Mouse (Mus musculus): ENCODE data around the gene Tm2d3.

- TF ChIP-seq FLI1 (IDR thresholded peaks at IDR 0.05; ENCODE audit: low read length) (no peak), GATA1 (IDR thresholded peaks at IDR 0.05; ENCODE audit: borderline replicate concordance, low read length) (no peak)
Observed at GRCm38 (mm10) chr7:65642371-65643304, 48.3 kb upstream of the Tm2d3 start.
